Mouse (Mus musculus): ENCODE data around the gene Basp1.

Basp1 gene

GRCm38 (mm10) chr15:25358680-25359097 lies 54.9 kb downstream of the Basp1 start:
- DNase-seq = no peak

GRCm38 (mm10) chr15:25355339-25355738 lies 58.2 kb downstream of the Basp1 start:
- DNase-seq = no peak

GRCm38 (mm10) chr15:25354738-25355137 lies 58.8 kb downstream of the Basp1 start:
- no peak for DNase-seq

GRCm38 (mm10) chr15:25353498-25353897 lies 60.1 kb downstream of the Basp1 start:
- DNase-seq = no peak

GRCm38 (mm10) chr15:25343263-25343662 lies 70.3 kb downstream of the Basp1 start:
- no peak for DNase-seq

GRCm38 (mm10) chr15:25335277-25335676 lies 78.3 kb downstream of the Basp1 start:
- no peak for DNase-seq

GRCm38 (mm10) chr15:25331877-25332445 lies 81.6 kb downstream of the Basp1 start:
- no peak for DNase-seq

GRCm38 (mm10) chr15:25330946-25331345 lies 82.6 kb downstream of the Basp1 start:
- no peak for DNase-seq

- DNase-seq = no peak
Observed at GRCm38 (mm10) chr15:25322601-25323000, 91.0 kb downstream of the Basp1 start.

GRCm38 (mm10) chr15:25322111-25322510 lies 91.5 kb downstream of the Basp1 start:
- DNase-seq = no peak

- no peak for DNase-seq
Observed at GRCm38 (mm10) chr15:25321636-25322035, 91.9 kb downstream of the Basp1 start.

- DNase-seq = no peak
Observed at GRCm38 (mm10) chr15:25314471-25314870, 99.1 kb downstream of the Basp1 start.
